Mouse (Mus musculus) CH12.LX (cell line): ENCODE results near the gene Gmpr2. TPM values are rescaled to one million over a fixed set of nuclear protein-coding genes. Genes with fewer than 3 reads are reported as not detected.

Source experiments
- DNase-seq: peaks from one replicate; pipeline ENCODE4 v3.0.0-alpha.2; 2013; ENCODE audit errors: extremely low read depth
- H3K27ac ChIP-seq: 2 replicates; pipeline ENCODE4 v1.5.1; 2012; ENCODE audit warnings: low read depth, mild to moderate bottlenecking, control low read depth, moderate library complexity; ENCODE audit not compliant: insufficient read depth
- H3K27me3 ChIP-seq: replicated peaks from 2 replicates; pipeline ENCODE3; 2012; ENCODE audit warnings: inconsistent platforms
- H3K36me3 ChIP-seq, 2 experiments: replicated peaks in 1 of 2; 2 replicates each; pipeline versions ENCODE3 to v1.6.1; 2012; ENCODE audit warnings: inconsistent platforms in 1 of 2, low read length in 1 of 2, mild to moderate bottlenecking in 1 of 2, mixed read lengths in 1 of 2, moderate library complexity in 1 of 2; ENCODE audit not compliant: control insufficient read depth in 1 of 2, insufficient read depth in 1 of 2
- H3K4me1 ChIP-seq, 2 experiments: 2 replicates each; pipeline ENCODE4 v1.6.1; 2012; ENCODE audit warnings: inconsistent platforms in 1 of 2, moderate library complexity in 1 of 2; ENCODE audit not compliant: insufficient read depth in 2 of 2, control insufficient read depth in 1 of 2
- H3K4me2 ChIP-seq: 2 replicates; pipeline ENCODE4 v1.6.1; 2012; ENCODE audit warnings: low read depth, mild to moderate bottlenecking, control low read depth; ENCODE audit not compliant: poor library complexity, insufficient read depth, severe bottlenecking
- H3K4me3 ChIP-seq, 3 experiments: fragments of 150-350 bp in 1 of 3; sonication (generic) in 1 of 3; replicated peaks in 1 of 3; 2 replicates each; pipeline versions ENCODE3 to v1.5.1; 2011 to 2012; ENCODE audit warnings: low read depth in 2 of 3, low read length in 2 of 3, mild to moderate bottlenecking in 2 of 3, moderate library complexity in 2 of 3, control low read depth in 1 of 3, improper control_type of control experiment in 1 of 3, inconsistent platforms in 1 of 3, mixed read lengths in 1 of 3; ENCODE audit not compliant: poor library complexity in 1 of 3
- H3K79me2 ChIP-seq: replicated peaks from 2 replicates; pipeline ENCODE4 v1.6.1; 2012; ENCODE audit warnings: mild to moderate bottlenecking, moderate library complexity; ENCODE audit not compliant: control insufficient read depth, poor library complexity, insufficient read depth, severe bottlenecking; ENCODE audit errors: extremely low read depth
- H3K9ac ChIP-seq: 2 replicates; pipeline ENCODE4 v1.6.1; 2012; ENCODE audit warnings: low read depth, mild to moderate bottlenecking, control low read depth, moderate library complexity; ENCODE audit not compliant: insufficient read depth
- H3K9me3 ChIP-seq: replicated peaks from 2 replicates; pipeline ENCODE3; 2012; ENCODE audit warnings: low read length, inconsistent platforms, mixed read lengths
- BHLHE40 ChIP-seq: IDR thresholded peaks from 2 replicates; pipeline ENCODE4 v1.6.1; 2011; ENCODE audit warnings: mild to moderate bottlenecking, low read depth, low read length, improper control_type of control experiment
- CHD1 ChIP-seq: IDR thresholded peaks from 2 replicates; pipeline ENCODE4 v1.6.1; 2012; ENCODE audit warnings: low read depth, low read length, improper control_type of control experiment, inconsistent platforms
- CTCF ChIP-seq, 2 experiments: IDR thresholded peaks in 1 of 2; conservative IDR thresholded peaks in 1 of 2; 2 replicates each; pipeline ENCODE4 v1.5.1; 2011 to 2012; ENCODE audit warnings: low read depth in 2 of 2, low read length in 2 of 2, improper control_type of control experiment in 1 of 2, inconsistent platforms in 1 of 2, mild to moderate bottlenecking in 1 of 2, moderate library complexity in 1 of 2
- E2F4 ChIP-seq: IDR thresholded peaks from 2 replicates; pipeline ENCODE4 v1.6.1; 2011; ENCODE audit warnings: low read depth, low read length, improper control_type of control experiment; ENCODE audit not compliant: insufficient replicate concordance
- EP300 ChIP-seq: IDR thresholded peaks from 2 replicates; pipeline ENCODE4 v1.6.1; 2011; ENCODE audit warnings: low read length, improper control_type of control experiment
- ETS1 ChIP-seq: conservative IDR thresholded peaks from 2 replicates; pipeline ENCODE4 v1.6.1; 2012; ENCODE audit warnings: low read depth, mild to moderate bottlenecking, inconsistent platforms, low read length, improper control_type of control experiment, moderate library complexity
- GABPA ChIP-seq: IDR thresholded peaks from 2 replicates; pipeline ENCODE4 v1.6.1; 2012; ENCODE audit warnings: low read depth, low read length, improper control_type of control experiment, inconsistent platforms; ENCODE audit not compliant: insufficient replicate concordance
- HCFC1 ChIP-seq: IDR thresholded peaks from 2 replicates; pipeline ENCODE4 v1.6.1; 2012; ENCODE audit warnings: low read depth, mild to moderate bottlenecking, inconsistent platforms, low read length, improper control_type of control experiment
- IRF4 ChIP-seq: IDR thresholded peaks from 2 replicates; pipeline ENCODE4 v1.6.1; 2014; ENCODE audit warnings: low read depth, mild to moderate bottlenecking, inconsistent platforms, low read length, improper control_type of control experiment
- JUN ChIP-seq: IDR thresholded peaks from 2 replicates; pipeline ENCODE4 v1.6.1; 2011; ENCODE audit warnings: low read depth, mild to moderate bottlenecking, low read length, improper control_type of control experiment, moderate library complexity; ENCODE audit not compliant: insufficient read depth
- JUND ChIP-seq: conservative IDR thresholded peaks from 2 replicates; pipeline ENCODE4 v1.6.1; 2011; ENCODE audit warnings: low read depth, low read length, improper control_type of control experiment
- KAT2A ChIP-seq: IDR thresholded peaks from 2 replicates; pipeline ENCODE4 v1.6.1; 2012; ENCODE audit warnings: low read length, improper control_type of control experiment, inconsistent platforms; ENCODE audit not compliant: insufficient replicate concordance
- MAZ ChIP-seq: IDR thresholded peaks from 2 replicates; pipeline ENCODE4 v1.6.1; 2012; ENCODE audit warnings: low read depth, mild to moderate bottlenecking, inconsistent platforms, low read length, improper control_type of control experiment, moderate library complexity
- MEF2A ChIP-seq: IDR thresholded peaks from 2 replicates; pipeline ENCODE4 v1.6.1; 2014; ENCODE audit warnings: low read depth, mild to moderate bottlenecking, inconsistent platforms, low read length, improper control_type of control experiment, borderline replicate concordance
- MYC ChIP-seq: IDR thresholded peaks from 2 replicates; pipeline ENCODE4 v1.6.1; 2011; ENCODE audit warnings: low read depth, mild to moderate bottlenecking, improper control_type of control experiment, low read length
- NRF1 ChIP-seq: IDR thresholded peaks from 2 replicates; pipeline ENCODE4 v1.6.1; 2014; ENCODE audit warnings: low read depth, mild to moderate bottlenecking, inconsistent platforms, low read length, improper control_type of control experiment, moderate library complexity
- POLR2A ChIP-seq: IDR thresholded peaks from 2 replicates; pipeline ENCODE4 v1.6.1; 2011; ENCODE audit warnings: low read depth, mild to moderate bottlenecking, improper control_type of control experiment, low read length
- POLR2AphosphoS2 ChIP-seq: IDR thresholded peaks from 2 replicates; pipeline ENCODE4 v1.6.1; 2011; ENCODE audit warnings: low read depth, low read length, improper control_type of control experiment
- RCOR1 ChIP-seq: conservative IDR thresholded peaks from 2 replicates; pipeline ENCODE4 v1.6.1; 2012; ENCODE audit warnings: low read depth, mild to moderate bottlenecking, inconsistent platforms, low read length, improper control_type of control experiment
- TBP ChIP-seq: conservative IDR thresholded peaks from 2 replicates; pipeline ENCODE4 v1.6.1; 2011; ENCODE audit warnings: low read depth, low read length, improper control_type of control experiment
- TCF12 ChIP-seq: IDR thresholded peaks from 2 replicates; pipeline ENCODE4 v1.6.1; 2014; ENCODE audit warnings: low read depth, mild to moderate bottlenecking, inconsistent platforms, low read length, improper control_type of control experiment
- UBTF ChIP-seq: IDR thresholded peaks from 2 replicates; pipeline ENCODE4 v1.6.1; 2012; ENCODE audit warnings: low read depth, mild to moderate bottlenecking, inconsistent platforms, low read length, improper control_type of control experiment, moderate library complexity
- USF2 ChIP-seq: conservative IDR thresholded peaks from 2 replicates; pipeline ENCODE4 v1.6.1; 2011; ENCODE audit warnings: low read depth, low read length, improper control_type of control experiment
- ZC3H11A ChIP-seq: IDR thresholded peaks from 2 replicates; pipeline ENCODE4 v1.6.1; 2012; ENCODE audit warnings: low read depth, mild to moderate bottlenecking, inconsistent platforms, low read length, improper control_type of control experiment
- ZKSCAN1 ChIP-seq: IDR thresholded peaks from 2 replicates; pipeline ENCODE4 v1.6.1; 2012; ENCODE audit warnings: low read depth, inconsistent platforms, low read length, improper control_type of control experiment, borderline replicate concordance
- ZMIZ1 ChIP-seq: IDR thresholded peaks from 2 replicates; pipeline ENCODE4 v1.6.1; 2012; ENCODE audit warnings: low read depth, mild to moderate bottlenecking, inconsistent platforms, low read length, improper control_type of control experiment
- ZNF384 ChIP-seq: IDR thresholded peaks from 2 replicates; pipeline ENCODE4 v1.6.1; 2012; ENCODE audit warnings: low read depth, low read length, improper control_type of control experiment, inconsistent platforms
- dilution Hi-C: fragments of 300-500 bp; cut with MboI; formaldehyde crosslinking; loops from 2 replicates; pipeline ENCODE4 v1.14.3; 2020; ENCODE audit warnings: low sequenced_read_pairs; ENCODE audit not compliant: extremely low pct_unique_long_range_greater_than_20kb, extremely low pct_ligation_motif_present
- in situ Hi-C: fragments of 300-500 bp; cut with MboI; formaldehyde crosslinking; loops from 3 replicates; pipeline ENCODE4 v1.14.3; 2019; ENCODE audit warnings: low sequenced_read_pairs, low pct_ligation_motif_present, low pct_unique_long_range_greater_than_20kb, mixed read lengths
- polyA plus RNA-seq: library from polyadenylated mRNA; unstranded; fragments of >175 nt; gene quantifications from 2 replicates; pipeline ENCODE4 v1.2.1, GENCODE M21; 2012; ENCODE audit warnings: low read depth; ENCODE audit not compliant: insufficient read length
- total RNA-seq, 2 experiments: library from RNA; depleted of rRNA; stranded (reverse); fragments of 300-350 nt in 1 of 2; fragments of >200 nt in 1 of 2; gene quantifications; 2 replicates each; pipeline ENCODE4 v1.2.3; 2012 to 2014

Gene Gmpr2
- total and polyA plus RNA-seq, 3 experiments = 34.7 to 51.3 (median 37.3) TPM

GRCm38 (mm10) chr14:55713729-55714122 lies 42.0 kb downstream of the Gmpr2 start, which contains the start of gene Tgm1:
TSS of gene Tgm1 (minus strand) at chr14:55713926.
- H3K4me1 ChIP-seq = no peaks in the 10 kb centered on the region
- no peak for DNase-seq
- peaks cover 2% of the 10 kb centered on the region for H3K27me3 ChIP-seq
- H3K4me2 ChIP-seq = no peak within 1 kb of the TSS
- H3K9me3 ChIP-seq = no peaks in the 10 kb centered on the region
- TF ChIP-seq MYC (no peak), ZKSCAN1 (no peak), GABPA (no peak), POLR2AphosphoS2 (no peak), EP300 (no peak), UBTF (no peak), CTCF (conservative IDR thresholded peaks at IDR 0.05 in 1 of 2, IDR thresholded peaks at IDR 0.05 in 1 of 2; ENCODE audit: low read depth in 2 of 2, low read length in 2 of 2) (no peak), BHLHE40 (no peak), USF2 (no peak), JUN (no peak), ZC3H11A (no peak), ZNF384 (no peak), MEF2A (no peak), TCF12 (no peak), KAT2A (no peak), IRF4 (no peak), HCFC1 (no peak), NRF1 (no peak), MAZ (no peak), RCOR1 (no peak)
- peaks cover 22 to 28% of the 10 kb centered on the region in 2 experiments for H3K36me3 ChIP-seq
- no peak within 1 kb of the TSS for H3K27ac ChIP-seq
- H3K9ac ChIP-seq = no peak within 1 kb of the TSS
- dilution Hi-C loops = no loop called here
- H3K79me2 ChIP-seq = no peaks in the 10 kb centered on the region
- no peak within 1 kb of the TSS for H3K4me3 ChIP-seq
- in situ Hi-C loops = no loop called here

- TF ChIP-seq POLR2AphosphoS2 = no peak
- TF ChIP-seq TBP = no peak
- no peak for TF ChIP-seq ZKSCAN1
- TF ChIP-seq NRF1 = no peak
- TF ChIP-seq TCF12 = no peak
- no peak for TF ChIP-seq JUND
- TF ChIP-seq E2F4 = no peak
- TF ChIP-seq ETS1 = no peak
- TF ChIP-seq UBTF = no peak
- TF ChIP-seq MEF2A = no peak
- TF ChIP-seq POLR2A = no peak
- TF ChIP-seq USF2 = no peak
- no peak for TF ChIP-seq CHD1
- TF ChIP-seq CTCF (conservative IDR thresholded peaks at IDR 0.05 in 1 of 2, IDR thresholded peaks at IDR 0.05 in 1 of 2; ENCODE audit: low read depth in 2 of 2, low read length in 2 of 2) = no peak
- TF ChIP-seq RCOR1 = no peak
- no peak for TF ChIP-seq ZMIZ1
- Histone ChIP-seq H3K4me3 (no peak overlapping the region), H3K27me3 (no peaks in the 10 kb centered on the region), H3K4me2 (no peak overlapping the region), H3K4me1 (no peaks in the 10 kb centered on the region), H3K27ac (no peak overlapping the region), H3K9ac (no peak overlapping the region), H3K36me3 (peaks cover 34 to 39% of the 10 kb centered on the region in 2 experiments), H3K9me3 (no peaks in the 10 kb centered on the region), H3K79me2 (no peaks in the 10 kb centered on the region)
- no peak for DNase-seq
- in situ Hi-C loops (no loop called here), dilution Hi-C loops (no loop called here)
Observed at GRCm38 (mm10) chr14:55714893-55715292, 43.2 kb downstream of the Gmpr2 start.
